In genomic region chr19:16168653-16169198, GRCm38 (mm10) we compare ENCODE assay signal across 8 mouse cellular contexts. TPM values are rescaled to one million over a fixed set of nuclear protein-coding genes. Genes with fewer than 3 reads are reported as not detected.
DNase-seq lines count a peak whose midpoint lies in the region; ATAC-seq and TF ChIP-seq lines count a peak whose summit lies in the region.

No protein-coding gene starts in this region.

- no peak overlapping the region for H3K4me3 ChIP-seq in heart, adult 2 months
- H3K4me3 ChIP-seq in lung, embryonic 16.5 days (ENCODE audit: low read length), result no peak overlapping the region

- no peak for TF ChIP-seq CTCF in heart, adult 2 months (IDR thresholded peaks at IDR 0.05)

- H3K9me3 ChIP-seq in lung, embryonic 16.5 days (ENCODE audit: control insufficient read depth, low read length), result no peaks in the 10 kb centered on the region

- peaks cover 10% of the 10 kb centered on the region for H3K79me2 ChIP-seq in heart, adult 2 months (replicated peaks; ENCODE audit: control insufficient read depth, insufficient read depth, low read length)

- no peaks in the 10 kb centered on the region for H3K27me3 ChIP-seq in heart, adult 2 months (ENCODE audit: control insufficient read depth, insufficient read depth, low read length)
- no peaks in the 10 kb centered on the region for H3K27me3 ChIP-seq in lung, embryonic 16.5 days (ENCODE audit: control insufficient read depth, insufficient read depth, low read depth, low read length)

- no peak for TF ChIP-seq POLR2A in heart, adult 2 months (IDR thresholded peaks at IDR 0.05; ENCODE audit: insufficient read depth, low read depth, low read length)

- H3K4me2 ChIP-seq in lung, embryonic 16.5 days (ENCODE audit: low read depth, low read length), result peak overlapping the region; percentile 14; the same call in 1 of the 2 replicates

- H3K27ac ChIP-seq in heart, adult 2 months, result peak overlapping the region; percentile 86
- H3K27ac ChIP-seq in lung, embryonic 16.5 days (ENCODE audit: low read length), result peak overlapping the region; percentile 94

- peak; percentile 69 for ATAC-seq in lung, embryonic 16.5 days (ENCODE audit: low read depth)

- intact Hi-C loops in heart, adult 2 months (cut with DNase I), result loop anchor here (2.0 kb wide), 2 partner anchors 14 to 36 kb away; partner anchors contain the start of gene Gnaq

- TF ChIP-seq EP300 in heart, adult 2 months (IDR thresholded peaks at IDR 0.05; ENCODE audit: insufficient read depth, low read depth, low read length), result peak; percentile 50; the same call in 1 of the 2 replicates

- peak; percentile 93 for DNase-seq in adipocyte (ENCODE audit: low spot score)
- DNase-seq in cerebellum, adult 8-10 months, result peak; percentile 25
- DNase-seq in heart, adult 2 months, result peak; percentile 55 to 68
- DNase-seq in kidney, adult 18-20 months, result peak; percentile 42
- no peak for DNase-seq in ovary, postnatal 14 days (ENCODE audit: low spot score)
- no peak for DNase-seq in spleen, postnatal 36 days (ENCODE audit: low spot score in 2 of 2)
- DNase-seq in frontal cortex, postnatal 25 days (ENCODE audit: low spot score in 2 of 2), result no peak

- WGBS in heart, adult 2 months, result 14% methylated on average over 4 of the region's 4 CpGs
- WGBS in lung, embryonic 16.5 days, result 41% methylated on average over 4 of the region's 4 CpGs

- H3K4me1 ChIP-seq in heart, adult 2 months (ENCODE audit: control insufficient read depth, insufficient read depth, low read length), result peaks cover 35% of the 10 kb centered on the region
- peaks cover 47% of the 10 kb centered on the region for H3K4me1 ChIP-seq in lung, embryonic 16.5 days (replicated peaks; ENCODE audit: control insufficient read depth, insufficient read depth, low read length)

- peaks cover 30% of the 10 kb centered on the region for H3K36me3 ChIP-seq in heart, adult 2 months (ENCODE audit: control insufficient read depth, insufficient read depth, low read length)
- H3K36me3 ChIP-seq in lung, embryonic 16.5 days (ENCODE audit: control insufficient read depth, insufficient read depth, low read length), result no peaks in the 10 kb centered on the region

- no peak overlapping the region; the same call in 1 of the 2 replicates for H3K9ac ChIP-seq in heart, adult 2 months (ENCODE audit: low read depth, low read length)
- H3K9ac ChIP-seq in lung, embryonic 16.5 days (ENCODE audit: low read length), result no peak overlapping the region

RNA-seq across cellular contexts. Expression of gene Gnaq, which starts 36.1 kb away (rescaled TPM):
- total RNA-seq in heart, adult 2 months (2021), result 10 to 100 TPM; 23.1 to 23.4 TPM
- 8.4 and 14.5 TPM in 2 replicates for polyA plus RNA-seq in heart, adult 2 months (2012; rRNA removed)
- polyA plus RNA-seq in lung, embryonic 16.5 days (2015; fragmentation: Nextera tagmentation; extraction: Ambion mirVana), result 32.5 and 32.9 TPM in 2 replicates

Comparison
In these comparisons a context has a peak if more than half of its experiments do, and no peak if none do; other contexts are left out.
1. DNase-seq: peak in adipocyte (single experiment), cerebellum, adult 8-10 months (single experiment), heart, adult 2 months (2 of 2) and kidney, adult 18-20 months (single experiment); none in ovary, postnatal 14 days (single experiment), spleen, postnatal 36 days (0 of 2) and frontal cortex, postnatal 25 days (0 of 2).